Mouse (Mus musculus) heart, adult 9 months (tissue): ENCODE measurements around the gene Mob3b.

Experiments used
- DNase-seq, 2 experiments: peaks; one replicate each; pipeline ENCODE4 v3.0.0; 2022; ENCODE audit warnings: low spot score in 2 of 2

Gene Mob3b

GRCm38 (mm10) chr4:35114950-35115349 lies 42.3 kb downstream of the Mob3b start:
- no peak for DNase-seq

GRCm38 (mm10) chr4:35113516-35114248 lies 43.6 kb downstream of the Mob3b start:
- no peak for DNase-seq

GRCm38 (mm10) chr4:35112452-35112851 lies 44.8 kb downstream of the Mob3b start:
- no peak for DNase-seq

- DNase-seq: no peak
Observed at GRCm38 (mm10) chr4:35105115-35105773, 52.0 kb downstream of the Mob3b start.

- no peak for DNase-seq
Observed at GRCm38 (mm10) chr4:35101201-35101600, 56.1 kb downstream of the Mob3b start.

- DNase-seq: peak; percentile 85 to 87
Observed at GRCm38 (mm10) chr4:35099865-35100780, 57.2 kb downstream of the Mob3b start.

- no peak for DNase-seq
Observed at GRCm38 (mm10) chr4:35099210-35099864, 57.9 kb downstream of the Mob3b start.

- no peak for DNase-seq
Observed at GRCm38 (mm10) chr4:35098552-35098951, 58.7 kb downstream of the Mob3b start.

- DNase-seq: no peak
Observed at GRCm38 (mm10) chr4:35096226-35097175, 60.8 kb downstream of the Mob3b start.

GRCm38 (mm10) chr4:35092457-35092856 lies 64.8 kb downstream of the Mob3b start:
- no peak for DNase-seq

GRCm38 (mm10) chr4:35091157-35091784 lies 66.0 kb downstream of the Mob3b start:
- no peak for DNase-seq

- no peak for DNase-seq
Observed at GRCm38 (mm10) chr4:35089321-35090316, 67.7 kb downstream of the Mob3b start.

- DNase-seq: no peak
Observed at GRCm38 (mm10) chr4:35086067-35086700, 71.1 kb downstream of the Mob3b start.

GRCm38 (mm10) chr4:35084060-35084459 lies 73.2 kb downstream of the Mob3b start:
- no peak for DNase-seq

- no peak for DNase-seq
Observed at GRCm38 (mm10) chr4:35082476-35083114, 74.7 kb downstream of the Mob3b start.

GRCm38 (mm10) chr4:35080285-35080684 lies 77.0 kb downstream of the Mob3b start:
- DNase-seq: no peak

- peak in 1 of 2 experiments; percentile 34 for DNase-seq
Observed at GRCm38 (mm10) chr4:35068739-35069138, 88.5 kb downstream of the Mob3b start.

GRCm38 (mm10) chr4:35066163-35066562 lies 91.1 kb downstream of the Mob3b start:
- no peak for DNase-seq
